Mouse (Mus musculus) embryonic facial prominence, embryonic 13.5 days (tissue): ENCODE results near the gene Tmem176a. TPM values are rescaled to one million over a fixed set of nuclear protein-coding genes. Genes with fewer than 3 reads are reported as not detected.
A peak's percentile ranks its signal among the peaks of the same experiment; 100 is the strongest.

Experiments
- ATAC-seq: fragments of 200-750 bp; cut with Nextera tagmentation; 2 replicates; pipeline ENCODE4 v1.8.0; 2017; ENCODE audit warnings: low read depth; ENCODE audit not compliant: insufficient number of reproducible peaks, insufficient read depth, low FRiP score, low TSS enrichment
- H3K27ac ChIP-seq: fragments of 300-500 bp; sonication (generic); 2 replicates; pipeline ENCODE4 v1.5.1; 2015; ENCODE audit warnings: moderate library complexity, mild to moderate bottlenecking, inconsistent platforms
- H3K27me3 ChIP-seq: fragments of 300-500 bp; sonication (generic); 2 replicates; pipeline ENCODE4 v1.6.1; 2015; ENCODE audit warnings: mild to moderate bottlenecking, inconsistent platforms
- H3K36me3 ChIP-seq: fragments of 300-500 bp; sonication (generic); 2 replicates; pipeline ENCODE4 v1.6.1; 2015; ENCODE audit warnings: mild to moderate bottlenecking, inconsistent platforms
- H3K4me1 ChIP-seq: fragments of 300-500 bp; sonication (generic); 2 replicates; pipeline ENCODE4 v1.6.1; 2015; ENCODE audit warnings: inconsistent platforms
- H3K4me2 ChIP-seq: fragments of 300-500 bp; sonication (generic); 2 replicates; pipeline ENCODE4 v1.6.1; 2015; ENCODE audit warnings: moderate library complexity, mild to moderate bottlenecking, inconsistent platforms
- H3K4me3 ChIP-seq: fragments of 300-500 bp; sonication (generic); 2 replicates; pipeline ENCODE4 v1.5.1; 2015; ENCODE audit warnings: mild to moderate bottlenecking, inconsistent platforms
- H3K9ac ChIP-seq: fragments of 300-500 bp; sonication (generic); 2 replicates; pipeline ENCODE4 v1.6.1; 2015; ENCODE audit warnings: mild to moderate bottlenecking, inconsistent platforms
- H3K9me3 ChIP-seq: fragments of 300-500 bp; sonication (generic); 2 replicates; pipeline ENCODE4 v1.6.1; 2016; ENCODE audit warnings: inconsistent platforms
- WGBS: fragments of 180-500 bp; shearing (Covaris S2); methylation state at CpG from one replicate; pipeline ENCODE4 v1.1.7; 2015; ENCODE audit warnings: mixed read lengths; 5-methylcytosine and 5-hydroxymethylcytosine counted together
- polyA plus RNA-seq: library from polyadenylated mRNA; unstranded; fragments of >200 nt; fragmentation: Nextera tagmentation; extraction: Ambion mirVana; gene quantifications from 2 replicates; pipeline ENCODE4 v1.2.1, GENCODE M21; 2015

Gene Tmem176a
- polyA plus RNA-seq, 1 experiment from 2014 or later, result 49.3 TPM

GRCm38 (mm10) chr6:48829651-48830050 is 11.1 kb upstream of the Tmem176a start:
- ATAC-seq, result no peak
- no peak overlapping the region for H3K4me3 ChIP-seq
- no peaks in the 10 kb centered on the region for H3K27me3 ChIP-seq
- no peaks in the 10 kb centered on the region for H3K4me1 ChIP-seq
- no peak overlapping the region for H3K27ac ChIP-seq
- H3K4me2 ChIP-seq, result no peak overlapping the region
- peaks cover 26% of the 10 kb centered on the region for H3K36me3 ChIP-seq
- 0 out of 2 replicates have a peak, but pooled peaks cover 3% of the 10 kb centered on the region for H3K9me3 ChIP-seq
- H3K9ac ChIP-seq, result no peak overlapping the region

- H3K27ac ChIP-seq, result no peak overlapping the region
- no peak overlapping the region for H3K9ac ChIP-seq
- H3K36me3 ChIP-seq, result peaks cover 32% of the 10 kb centered on the region
- H3K27me3 ChIP-seq, result no peaks in the 10 kb centered on the region
- 56% methylated on average over 1 of the region's 1 CpGs for WGBS
- H3K4me3 ChIP-seq, result no peak overlapping the region
- ATAC-seq, result no peak
- H3K9me3 ChIP-seq, result 0 out of 2 replicates have a peak, but pooled peaks cover 3% of the 10 kb centered on the region
- H3K4me2 ChIP-seq, result no peak overlapping the region
- H3K4me1 ChIP-seq, result no peaks in the 10 kb centered on the region
Measured at GRCm38 (mm10) chr6:48830241-48830640, 10.5 kb upstream of the Tmem176a start.

DNA sequence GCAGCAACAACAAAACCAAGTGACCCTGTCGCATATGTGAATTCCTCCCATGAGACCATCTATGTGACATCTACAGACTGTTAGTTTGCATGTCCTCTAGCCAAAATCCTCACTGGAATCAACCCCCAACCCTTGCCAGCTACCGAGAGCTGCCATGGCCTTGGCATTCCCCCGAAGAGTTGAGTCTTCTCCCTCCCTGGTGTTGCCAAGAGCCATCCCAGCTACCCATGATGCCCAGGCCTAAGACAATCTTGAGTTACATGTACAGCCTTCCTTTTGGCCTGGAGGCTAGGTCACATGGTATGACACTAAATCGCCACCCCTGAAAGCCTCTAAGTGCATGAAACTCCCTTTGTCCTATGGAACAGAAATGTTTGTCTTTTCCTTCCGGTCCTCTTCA is 9.6 kb upstream of the Tmem176a start:
- 0 out of 2 replicates have a peak, but pooled peaks cover 3% of the 10 kb centered on the region for H3K9me3 ChIP-seq
- H3K27me3 ChIP-seq, result no peaks in the 10 kb centered on the region
- no peak overlapping the region for H3K27ac ChIP-seq
- H3K36me3 ChIP-seq, result peaks cover 41% of the 10 kb centered on the region
- WGBS, result 80% methylated on average over 5 of the region's 5 CpGs
- H3K4me2 ChIP-seq, result no peak overlapping the region
- no peak overlapping the region for H3K4me3 ChIP-seq
- ATAC-seq, result no peak
- no peak overlapping the region for H3K9ac ChIP-seq
- H3K4me1 ChIP-seq, result no peaks in the 10 kb centered on the region

DNA sequence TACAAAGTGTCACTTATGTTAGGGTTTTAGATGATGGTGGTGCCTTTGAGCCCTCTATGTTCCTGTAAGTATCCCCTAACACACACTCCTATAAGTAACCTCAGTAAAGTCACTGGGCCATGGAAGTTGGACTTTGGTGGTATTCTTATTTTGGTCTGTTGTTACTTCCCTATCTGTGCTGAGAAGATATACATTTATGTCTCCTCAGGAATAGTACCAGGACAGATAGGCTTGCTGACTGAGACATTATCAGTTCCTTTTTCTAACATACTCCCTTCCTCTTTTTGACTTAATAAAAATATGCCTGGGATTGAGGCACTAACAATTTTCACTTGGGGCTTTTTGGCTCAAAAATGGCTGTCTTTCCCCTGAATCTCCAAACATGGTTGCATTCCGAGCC is 8.3 kb upstream of the Tmem176a start:
- WGBS, result 93% methylated on average over 1 of the region's 1 CpGs

DNA sequence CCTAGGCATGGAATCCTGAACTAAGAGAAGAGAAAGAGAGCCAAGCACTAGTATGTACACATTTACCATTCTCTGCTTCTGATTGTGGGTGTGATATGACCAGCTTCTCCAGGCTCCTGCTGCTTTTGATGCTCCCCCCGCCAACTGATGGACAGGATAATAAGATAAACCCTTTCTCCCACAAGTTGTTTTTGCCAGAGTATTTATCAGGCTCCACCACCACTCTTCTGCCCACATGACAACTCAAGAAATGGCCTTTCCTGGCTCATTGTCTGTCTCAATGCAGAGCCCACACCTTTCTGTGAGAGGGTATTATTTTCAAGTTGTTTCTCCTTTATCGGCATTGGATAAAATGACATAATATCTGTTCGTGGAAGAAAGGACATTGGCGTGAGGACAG is 7.2 kb upstream of the Tmem176a start:
- Histone ChIP-seq H3K36me3 (peaks cover 64% of the 10 kb centered on the region), H3K4me3 (no peak overlapping the region), H3K4me1 (peaks cover 3% of the 10 kb centered on the region), H3K9me3 (0 out of 2 replicates have a peak, but pooled peaks cover 3% of the 10 kb centered on the region), H3K4me2 (no peak overlapping the region), H3K27me3 (no peaks in the 10 kb centered on the region), H3K9ac (no peak overlapping the region), H3K27ac (no peak overlapping the region)
- 93% methylated on average over 4 of the region's 4 CpGs for WGBS
- ATAC-seq, result no peak

More for the DNA sequence above, 8.3 kb upstream of the Tmem176a start:
- no peak overlapping the region for H3K4me2 ChIP-seq
- H3K27me3 ChIP-seq, result no peaks in the 10 kb centered on the region
- no peak overlapping the region for H3K27ac ChIP-seq
- H3K4me1 ChIP-seq, result no peaks in the 10 kb centered on the region
- H3K4me3 ChIP-seq, result no peak overlapping the region
- H3K36me3 ChIP-seq, result peaks cover 53% of the 10 kb centered on the region
- no peak overlapping the region for H3K9ac ChIP-seq
- ATAC-seq, result no peak
- H3K9me3 ChIP-seq, result 0 out of 2 replicates have a peak, but pooled peaks cover 3% of the 10 kb centered on the region

DNA sequence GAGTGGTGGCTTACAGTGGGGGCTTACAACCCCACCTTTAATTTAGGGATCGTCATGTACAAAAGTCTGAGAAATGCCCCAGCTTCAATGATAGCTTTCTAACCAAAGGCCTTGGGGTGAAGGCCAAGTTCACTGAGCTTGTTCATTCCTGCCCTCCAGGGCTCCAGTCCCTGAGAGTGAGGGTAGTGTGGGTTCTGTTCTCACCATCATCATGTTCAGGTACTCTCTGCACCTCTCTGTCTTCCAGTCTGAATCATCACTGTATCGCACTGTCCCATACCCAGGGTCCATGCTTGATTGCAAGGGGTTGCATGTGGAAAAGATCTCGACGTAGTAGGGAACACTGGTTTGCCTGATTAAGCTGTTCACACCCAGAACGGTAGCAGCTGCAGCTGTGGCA is 5.5 kb upstream of the Tmem176a start:
- Histone ChIP-seq H3K27me3 (no peaks in the 10 kb centered on the region), H3K9ac (no peak overlapping the region), H3K36me3 (peaks cover 65% of the 10 kb centered on the region), H3K4me2 (no peak overlapping the region), H3K4me1 (peaks cover 18% of the 10 kb centered on the region), H3K4me3 (no peak overlapping the region), H3K27ac (no peak overlapping the region), H3K9me3 (0 out of 2 replicates have a peak, but pooled peaks cover 3% of the 10 kb centered on the region)
- no peak for ATAC-seq
- 87% methylated on average over 5 of the region's 5 CpGs for WGBS

DNA sequence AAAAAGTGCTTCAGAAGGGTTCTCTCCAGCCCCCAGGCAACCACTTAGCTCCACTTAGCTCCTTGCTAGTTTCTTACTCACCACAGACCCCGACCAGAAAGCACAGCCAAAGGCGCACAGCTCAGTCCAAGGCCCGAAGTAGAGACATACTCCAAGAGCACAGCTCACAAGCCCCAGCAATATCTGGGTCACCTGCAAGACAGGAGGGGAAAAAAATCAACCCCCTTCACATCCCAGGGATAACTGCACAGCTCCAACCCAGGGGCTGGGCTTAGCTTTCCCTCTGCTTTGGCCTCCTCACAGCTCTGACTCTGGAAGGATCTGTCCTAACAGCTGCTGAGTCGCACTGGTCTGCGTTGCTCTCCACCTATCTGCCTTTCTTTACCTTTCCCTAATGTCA is 4.6 kb upstream of the Tmem176a start:
- no peak overlapping the region for H3K4me2 ChIP-seq
- peaks cover 65% of the 10 kb centered on the region for H3K36me3 ChIP-seq
- H3K9me3 ChIP-seq, result 0 out of 2 replicates have a peak, but pooled peaks cover 3% of the 10 kb centered on the region
- H3K27ac ChIP-seq, result no peak overlapping the region
- 83% methylated on average over 5 of the region's 5 CpGs for WGBS
- no peak overlapping the region for H3K9ac ChIP-seq
- peaks cover 25% of the 10 kb centered on the region for H3K4me1 ChIP-seq
- H3K4me3 ChIP-seq, result no peak overlapping the region
- H3K27me3 ChIP-seq, result no peaks in the 10 kb centered on the region
- ATAC-seq, result no peak

DNA sequence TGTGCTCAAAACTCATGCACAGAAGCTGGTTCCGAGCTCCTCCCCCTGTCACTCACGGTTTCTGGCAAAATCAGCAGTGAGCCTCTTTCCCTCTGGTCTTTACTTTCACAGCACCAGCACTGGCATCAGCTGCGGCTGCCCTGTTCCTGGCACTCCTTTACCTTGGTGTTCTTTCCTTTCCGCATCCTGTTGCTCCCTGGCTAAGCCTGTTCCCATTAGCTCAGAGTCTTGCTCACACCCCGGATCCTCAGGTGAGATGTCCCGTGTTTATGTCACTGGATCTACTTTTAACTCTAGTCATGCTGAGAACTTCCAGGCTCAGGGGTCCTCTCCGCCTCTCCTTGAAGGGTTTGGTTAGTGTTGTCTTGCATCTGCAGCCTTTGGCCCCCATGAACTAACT is 3.2 kb upstream of the Tmem176a start:
- no peak overlapping the region for H3K4me2 ChIP-seq
- ATAC-seq, result no peak
- WGBS, result 84% methylated on average over 7 of the region's 7 CpGs
- no peak overlapping the region for H3K4me3 ChIP-seq
- H3K36me3 ChIP-seq, result peaks cover 61% of the 10 kb centered on the region
- 0 out of 2 replicates have a peak, but pooled peaks cover 3% of the 10 kb centered on the region for H3K9me3 ChIP-seq
- no peak overlapping the region for H3K27ac ChIP-seq
- no peak overlapping the region for H3K9ac ChIP-seq
- peaks cover 38% of the 10 kb centered on the region for H3K4me1 ChIP-seq
- no peaks in the 10 kb centered on the region for H3K27me3 ChIP-seq

DNA sequence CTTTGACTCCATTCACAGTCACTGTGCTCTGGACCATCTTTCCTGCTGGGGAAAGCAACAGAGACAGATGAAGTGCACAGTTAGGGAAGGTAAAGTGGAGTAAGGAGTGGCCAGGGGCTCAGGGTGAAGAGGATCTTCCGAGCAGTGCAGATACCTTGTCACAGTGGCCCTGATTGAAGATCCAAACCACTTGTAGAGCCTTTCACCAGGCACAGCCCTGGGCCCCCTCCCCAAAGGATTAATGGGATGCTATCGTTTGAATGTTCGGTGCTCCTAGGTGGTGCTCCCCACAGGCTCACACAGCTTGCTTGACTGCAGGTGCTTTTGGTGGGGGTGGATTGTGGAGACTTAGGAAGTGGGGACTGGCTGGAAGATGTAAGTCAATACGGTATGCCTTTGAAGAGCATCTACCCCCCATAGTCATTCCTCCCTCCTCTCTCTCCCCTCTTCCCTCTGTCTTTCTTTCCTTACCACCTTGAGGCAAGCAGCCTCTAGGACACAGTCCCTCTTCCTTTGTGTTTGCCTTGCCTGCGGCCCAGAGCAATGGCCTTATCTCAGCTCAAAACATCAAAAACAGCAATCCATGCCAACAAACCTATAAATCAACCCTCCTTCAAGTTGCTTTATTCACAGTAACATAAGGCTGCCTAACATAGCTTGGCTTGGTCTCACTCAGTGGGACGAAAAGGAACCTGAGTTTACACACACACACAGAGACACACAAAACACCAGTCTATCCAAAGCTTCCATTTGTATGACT is 2.2 kb upstream of the Tmem176a start:
- Histone ChIP-seq H3K9me3 (no peaks in the 10 kb centered on the region), H3K4me3 (no peak overlapping the region), H3K27me3 (no peaks in the 10 kb centered on the region), H3K4me2 (peak overlapping the region; percentile 81), H3K4me1 (peaks cover 40% of the 10 kb centered on the region), H3K36me3 (peaks cover 54% of the 10 kb centered on the region), H3K9ac (no peak overlapping the region), H3K27ac (no peak overlapping the region)
- ATAC-seq, result no peak
- WGBS, result 79% methylated on average over 6 of the region's 6 CpGs

DNA sequence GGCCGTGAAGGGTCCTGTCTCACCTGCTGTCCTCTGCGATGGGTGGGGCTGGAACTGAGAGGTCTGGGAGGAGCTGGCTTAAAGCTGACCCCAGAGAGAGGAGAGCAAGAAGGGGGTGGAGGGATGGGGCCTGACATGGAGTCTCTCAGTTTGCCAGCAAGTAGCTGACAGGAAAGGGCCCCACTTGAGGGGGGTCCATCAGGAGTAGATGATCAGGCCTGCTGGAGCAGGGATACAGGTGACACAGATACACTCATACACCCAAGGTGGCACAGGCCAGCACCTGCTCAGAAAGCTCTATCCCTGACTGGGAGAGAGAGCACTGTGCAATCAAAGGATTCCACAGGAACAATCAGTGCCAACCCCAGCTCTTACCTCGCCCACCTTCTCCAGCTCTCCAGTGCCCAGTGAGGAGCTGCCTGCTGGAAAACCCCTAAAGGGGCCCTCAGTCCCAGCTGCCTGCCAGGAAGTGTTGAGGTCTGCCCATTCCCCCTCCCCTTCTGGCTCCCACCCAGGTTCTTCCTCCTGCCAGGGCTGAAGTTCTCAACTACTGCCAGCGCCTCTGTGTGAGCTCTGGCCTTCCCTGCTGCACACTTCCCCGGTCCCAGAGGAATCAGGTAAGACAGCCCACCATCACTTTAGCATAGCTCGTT is 380 bp downstream of the Tmem176a start, which contains the start of gene Tmem176b:
Gene Tmem176b, minus strand, starts transcription at position 524 of the 653 bp plus-strand sequence.
- Histone ChIP-seq H3K4me1 (peaks cover 44% of the 10 kb centered on the region), H3K9me3 (no peaks in the 10 kb centered on the region), H3K27me3 (no peaks in the 10 kb centered on the region), H3K36me3 (peaks cover 47% of the 10 kb centered on the region), H3K4me3 (peak within 1 kb of the TSS; percentile 56), H3K27ac (peak within 1 kb of the TSS; percentile 92), H3K9ac (peak within 1 kb of the TSS; percentile 75), H3K4me2 (peak within 1 kb of the TSS; percentile 81)
- ATAC-seq, result peak; percentile 92
- 3% methylated on average over 6 of the region's 6 CpGs for WGBS

DNA sequence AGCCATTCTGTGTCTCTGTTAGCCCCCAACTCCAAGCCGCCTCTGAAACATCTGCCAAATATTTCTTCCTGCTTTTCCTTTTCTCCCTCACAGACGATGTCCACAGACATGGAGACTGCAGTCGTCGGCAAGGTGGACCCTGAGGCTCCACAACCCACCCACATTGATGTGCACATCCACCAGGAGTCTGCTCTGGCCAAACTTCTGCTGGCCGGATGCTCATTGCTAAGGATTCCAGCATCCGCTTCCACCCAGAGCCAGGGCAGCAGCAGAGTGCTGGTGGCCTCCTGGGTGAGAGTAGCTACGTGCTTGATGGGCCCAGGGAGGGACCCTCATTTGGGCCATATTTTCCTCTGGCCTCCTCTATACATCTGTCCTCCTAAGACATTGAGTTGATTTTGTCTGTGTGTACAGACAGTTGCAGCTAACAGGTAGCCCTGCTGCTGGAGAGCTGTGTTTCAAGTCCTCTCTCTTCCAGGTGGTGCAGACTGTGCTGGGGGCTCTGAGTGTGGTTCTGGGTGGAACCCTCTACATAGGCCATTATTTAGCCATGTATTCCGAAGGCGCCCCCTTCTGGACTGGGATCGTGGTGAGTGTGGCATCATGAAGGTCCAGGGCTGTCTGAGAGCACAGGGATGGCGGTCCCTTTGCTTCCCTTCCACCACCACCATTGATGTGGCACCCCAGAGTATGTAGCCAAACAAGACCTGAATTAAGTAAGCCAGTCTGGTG is 1.6 kb downstream of the Tmem176a start:
- H3K4me1 ChIP-seq, result peaks cover 44% of the 10 kb centered on the region
- H3K27ac ChIP-seq, result peak overlapping the region; percentile 92
- H3K27me3 ChIP-seq, result no peaks in the 10 kb centered on the region
- H3K9me3 ChIP-seq, result no peaks in the 10 kb centered on the region
- peaks cover 36% of the 10 kb centered on the region for H3K36me3 ChIP-seq
- peak overlapping the region; percentile 81 for H3K4me2 ChIP-seq
- 63% methylated on average over 11 of the region's 11 CpGs for WGBS
- peak overlapping the region; percentile 75 for H3K9ac ChIP-seq
- peak overlapping the region; percentile 56 for H3K4me3 ChIP-seq
- ATAC-seq, result no peak
